Mouse (Mus musculus): ENCODE data around the gene Apoh. TPM values are rescaled to one million over a fixed set of nuclear protein-coding genes. Genes with fewer than 3 reads are reported as not detected.

Gene Apoh
- polyA plus RNA-seq, 1 experiment: 0.25 TPM

GRCm38 (mm10) chr11:108384920-108385665 lies 41.9 kb downstream of the Apoh start:
- H3K27me3 ChIP-seq (ENCODE audit: control insufficient read depth, insufficient read depth, insufficient read length): no peaks in the 10 kb centered on the region
- no peak overlapping the region for H3K4me3 ChIP-seq
- TF ChIP-seq POLR2AphosphoS2 (IDR thresholded peaks at IDR 0.05; ENCODE audit: insufficient read length, low read depth): no peak
- no peak for TF ChIP-seq TCF3 (IDR thresholded peaks at IDR 0.05; ENCODE audit: insufficient read length, low read depth)
- no peak for TF ChIP-seq CEBPB (IDR thresholded peaks at IDR 0.05; ENCODE audit: insufficient read depth, poor library complexity, severe bottlenecking)
- no peak for TF ChIP-seq USF1 (IDR thresholded peaks at IDR 0.05; ENCODE audit: low read depth)
- no peak for TF ChIP-seq MYOG (IDR thresholded peaks at IDR 0.05; ENCODE audit: control insufficient read depth in 1 of 3, insufficient read depth in 1 of 3, insufficient read length in 2 of 3, low read depth in 2 of 3)
- no peak for TF ChIP-seq SRF (IDR thresholded peaks at IDR 0.05; ENCODE audit: control insufficient read depth, insufficient read length, low read depth)
- no peak for TF ChIP-seq E2F4 (IDR thresholded peaks at IDR 0.05; ENCODE audit: insufficient read depth)
- TF ChIP-seq REST (IDR thresholded peaks at IDR 0.05; ENCODE audit: insufficient read depth, insufficient read length): no peak
- TF ChIP-seq MYOD1 (IDR thresholded peaks at IDR 0.05; ENCODE audit: control insufficient read depth in 1 of 3, insufficient read length in 2 of 3, low read depth in 2 of 3): no peak
- H3K36me3 ChIP-seq (ENCODE audit: control insufficient read depth, insufficient read depth): no peaks in the 10 kb centered on the region
- H3K4me2 ChIP-seq (ENCODE audit: low read depth): no peak overlapping the region
- H3ac ChIP-seq (ENCODE audit: control insufficient read depth, insufficient read length): no peak overlapping the region
- H3K79me2 ChIP-seq (ENCODE audit: control insufficient read depth, insufficient read depth): no peaks in the 10 kb centered on the region

GRCm38 (mm10) chr11:108385666-108386024 lies 42.5 kb downstream of the Apoh start:
- Histone ChIP-seq H3K4me3 (no peak overlapping the region), H3K4me2 (ENCODE audit: low read depth) (no peak overlapping the region), H3ac (ENCODE audit: control insufficient read depth, insufficient read length) (no peak overlapping the region), H3K79me2 (ENCODE audit: control insufficient read depth, insufficient read depth) (no peaks in the 10 kb centered on the region), H3K36me3 (ENCODE audit: control insufficient read depth, insufficient read depth) (no peaks in the 10 kb centered on the region), H3K27me3 (ENCODE audit: control insufficient read depth, insufficient read depth, insufficient read length) (no peaks in the 10 kb centered on the region)
- TF ChIP-seq CEBPB (IDR thresholded peaks at IDR 0.05; ENCODE audit: insufficient read depth, poor library complexity, severe bottlenecking): no peak
- TF ChIP-seq POLR2A (IDR thresholded peaks at IDR 0.05; ENCODE audit: insufficient read length, low read depth): no peak
- no peak for TF ChIP-seq TCF12 (IDR thresholded peaks at IDR 0.05; ENCODE audit: insufficient read depth, poor library complexity, severe bottlenecking)
- no peak for TF ChIP-seq MYOD1 (IDR thresholded peaks at IDR 0.05; ENCODE audit: control insufficient read depth in 1 of 3, insufficient read length in 2 of 3, low read depth in 2 of 3)
- TF ChIP-seq USF1 (IDR thresholded peaks at IDR 0.05; ENCODE audit: low read depth): no peak
- no peak for TF ChIP-seq SRF (IDR thresholded peaks at IDR 0.05; ENCODE audit: control insufficient read depth, insufficient read length, low read depth)
- no peak for TF ChIP-seq TCF3 (IDR thresholded peaks at IDR 0.05; ENCODE audit: insufficient read length, low read depth)
- TF ChIP-seq POLR2AphosphoS2 (IDR thresholded peaks at IDR 0.05; ENCODE audit: insufficient read length, low read depth): no peak
- TF ChIP-seq E2F4 (IDR thresholded peaks at IDR 0.05; ENCODE audit: insufficient read depth): no peak
- no peak for TF ChIP-seq REST (IDR thresholded peaks at IDR 0.05; ENCODE audit: insufficient read depth, insufficient read length)
- TF ChIP-seq MAX (IDR thresholded peaks at IDR 0.05; ENCODE audit: low read depth): no peak
- no peak for TF ChIP-seq MYOG (IDR thresholded peaks at IDR 0.05; ENCODE audit: control insufficient read depth in 1 of 3, insufficient read depth in 1 of 3, insufficient read length in 2 of 3, low read depth in 2 of 3)

- H3K4me3 ChIP-seq: no peak overlapping the region
- TF ChIP-seq E2F4 (IDR thresholded peaks at IDR 0.05; ENCODE audit: insufficient read depth): no peak
- TF ChIP-seq REST (IDR thresholded peaks at IDR 0.05; ENCODE audit: insufficient read depth, insufficient read length): no peak
- no peak for TF ChIP-seq POLR2AphosphoS2 (IDR thresholded peaks at IDR 0.05; ENCODE audit: insufficient read length, low read depth)
- TF ChIP-seq TCF3 (IDR thresholded peaks at IDR 0.05; ENCODE audit: insufficient read length, low read depth): no peak
- TF ChIP-seq TCF12 (IDR thresholded peaks at IDR 0.05; ENCODE audit: insufficient read depth, poor library complexity, severe bottlenecking): no peak
- TF ChIP-seq USF1 (IDR thresholded peaks at IDR 0.05; ENCODE audit: low read depth): no peak
- H3ac ChIP-seq (ENCODE audit: control insufficient read depth, insufficient read length): no peak overlapping the region
- no peak overlapping the region for H3K4me2 ChIP-seq (ENCODE audit: low read depth)
- H3K79me2 ChIP-seq (ENCODE audit: control insufficient read depth, insufficient read depth): no peaks in the 10 kb centered on the region
- no peaks in the 10 kb centered on the region for H3K27me3 ChIP-seq (ENCODE audit: control insufficient read depth, insufficient read depth, insufficient read length)
- no peaks in the 10 kb centered on the region for H3K36me3 ChIP-seq (ENCODE audit: control insufficient read depth, insufficient read depth)
Measured at GRCm38 (mm10) chr11:108395061-108395460, 51.9 kb downstream of the Apoh start.

GRCm38 (mm10) chr11:108396076-108396829 lies 53.1 kb downstream of the Apoh start:
- no peak for TF ChIP-seq TCF12 (IDR thresholded peaks at IDR 0.05; ENCODE audit: insufficient read depth, poor library complexity, severe bottlenecking)
- TF ChIP-seq SRF (IDR thresholded peaks at IDR 0.05; ENCODE audit: control insufficient read depth, insufficient read length, low read depth): no peak
- no peak for TF ChIP-seq MAX (IDR thresholded peaks at IDR 0.05; ENCODE audit: low read depth)
- TF ChIP-seq MYOD1 (IDR thresholded peaks at IDR 0.05; ENCODE audit: control insufficient read depth in 1 of 3, insufficient read length in 2 of 3, low read depth in 2 of 3): no peak
- TF ChIP-seq USF1 (IDR thresholded peaks at IDR 0.05; ENCODE audit: low read depth): no peak
- TF ChIP-seq POLR2AphosphoS2 (IDR thresholded peaks at IDR 0.05; ENCODE audit: insufficient read length, low read depth): no peak
- no peak for TF ChIP-seq CEBPB (IDR thresholded peaks at IDR 0.05; ENCODE audit: insufficient read depth, poor library complexity, severe bottlenecking)
- TF ChIP-seq REST (IDR thresholded peaks at IDR 0.05; ENCODE audit: insufficient read depth, insufficient read length): no peak
- TF ChIP-seq POLR2A (IDR thresholded peaks at IDR 0.05; ENCODE audit: insufficient read length, low read depth): no peak
- TF ChIP-seq E2F4 (IDR thresholded peaks at IDR 0.05; ENCODE audit: insufficient read depth): no peak
- TF ChIP-seq MYOG (IDR thresholded peaks at IDR 0.05; ENCODE audit: control insufficient read depth in 1 of 3, insufficient read depth in 1 of 3, insufficient read length in 2 of 3, low read depth in 2 of 3): no peak
- TF ChIP-seq TCF3 (IDR thresholded peaks at IDR 0.05; ENCODE audit: insufficient read length, low read depth): no peak
- no peaks in the 10 kb centered on the region for H3K36me3 ChIP-seq (ENCODE audit: control insufficient read depth, insufficient read depth)
- no peaks in the 10 kb centered on the region for H3K27me3 ChIP-seq (ENCODE audit: control insufficient read depth, insufficient read depth, insufficient read length)
- H3ac ChIP-seq (ENCODE audit: control insufficient read depth, insufficient read length): no peak overlapping the region
- H3K79me2 ChIP-seq (ENCODE audit: control insufficient read depth, insufficient read depth): no peaks in the 10 kb centered on the region
- H3K4me3 ChIP-seq: no peak overlapping the region
- no peak overlapping the region for H3K4me2 ChIP-seq (ENCODE audit: low read depth)
